Mouse (Mus musculus) retina, adult 2 months (tissue): ENCODE results near the gene Camkmt.
A peak's percentile ranks its signal among the peaks of the same experiment; 100 is the strongest.

Experiments
- DNase-seq: peaks from one replicate; pipeline ENCODE4 v3.0.0-alpha.2; 2012; ENCODE audit warnings: low read depth, low spot score

Camkmt gene

DNA sequence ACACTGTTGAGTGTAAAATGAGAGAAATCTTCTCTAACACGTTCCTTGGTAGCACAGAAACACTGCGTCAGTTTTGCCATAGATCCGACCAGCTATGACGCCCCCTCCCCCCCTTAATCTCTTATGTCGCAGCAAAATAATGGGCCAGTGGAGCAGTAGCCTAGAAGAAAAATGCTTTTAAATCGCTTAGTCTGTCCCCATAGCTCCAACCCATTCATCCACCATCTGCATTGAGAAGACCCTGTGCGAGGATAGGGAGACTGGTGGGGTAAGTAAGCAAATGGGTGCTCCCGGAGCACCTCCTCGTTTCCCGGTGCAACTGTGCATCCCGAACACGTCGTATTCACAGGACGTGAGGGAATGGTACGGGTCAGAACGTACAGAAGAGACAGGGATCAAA lies 731 bp upstream of the Camkmt start:
- DNase-seq: no peak

GRCm38 (mm10) chr17:85091762-85092161 lies 1.4 kb downstream of the Camkmt start:
- no peak for DNase-seq

- no peak for DNase-seq
Measured at GRCm38 (mm10) chr17:85096396-85096795, 6.0 kb downstream of the Camkmt start.

DNA sequence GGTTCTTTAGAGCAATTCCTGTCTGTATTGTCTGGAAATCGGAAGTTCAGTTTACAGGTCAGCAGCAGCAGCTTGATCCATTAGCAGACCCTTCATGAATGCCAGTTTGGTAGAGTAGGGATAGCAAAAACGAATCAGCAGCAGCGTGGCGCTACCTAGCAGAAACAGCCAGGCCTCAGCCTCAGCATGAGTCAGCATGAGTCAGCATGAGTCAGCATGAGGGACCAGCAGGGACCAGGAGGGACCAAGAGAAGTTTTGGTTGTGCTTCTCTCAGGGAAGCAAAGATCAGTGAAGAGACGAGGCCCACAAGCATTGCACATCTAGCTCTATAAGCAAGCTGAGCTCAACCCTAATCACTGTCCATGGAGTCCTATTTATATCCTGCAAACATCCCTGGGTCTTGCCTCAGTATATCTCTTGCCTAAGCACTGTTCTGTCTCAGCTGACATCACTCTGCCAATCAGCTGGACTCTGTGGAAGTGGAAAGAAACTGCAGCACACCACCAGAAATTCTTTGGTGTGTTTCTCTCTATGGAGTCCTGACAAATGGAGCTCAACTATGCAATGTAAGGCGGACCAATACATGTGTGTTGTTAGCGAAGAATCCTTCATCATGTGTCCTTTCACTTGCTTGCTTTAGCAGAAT lies 8.4 kb downstream of the Camkmt start:
- no peak for DNase-seq

GRCm38 (mm10) chr17:85100232-85100631 lies 9.9 kb downstream of the Camkmt start:
- DNase-seq: no peak

DNA sequence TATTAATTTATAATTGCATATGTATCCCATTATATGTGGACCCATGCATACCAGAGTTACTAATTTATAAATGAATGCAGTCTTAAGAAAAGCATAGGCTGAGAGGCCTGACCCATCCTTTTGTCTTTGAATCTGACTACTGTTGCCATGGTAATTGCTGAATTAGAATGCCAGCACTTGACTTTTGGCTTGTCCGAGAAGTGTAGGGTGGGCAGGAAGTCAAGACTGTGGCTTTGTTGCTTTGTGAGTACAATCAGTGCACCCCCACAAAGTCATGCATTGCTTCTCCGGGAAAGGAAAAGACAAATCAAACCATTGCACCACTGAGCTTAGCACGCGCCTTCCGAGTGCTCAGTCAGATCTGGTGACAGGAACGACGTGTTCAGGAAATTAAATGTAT lies 11.4 kb downstream of the Camkmt start:
- no peak for DNase-seq

- peak; percentile 30 for DNase-seq
Measured at GRCm38 (mm10) chr17:85103310-85103709, 13.0 kb downstream of the Camkmt start.

DNA sequence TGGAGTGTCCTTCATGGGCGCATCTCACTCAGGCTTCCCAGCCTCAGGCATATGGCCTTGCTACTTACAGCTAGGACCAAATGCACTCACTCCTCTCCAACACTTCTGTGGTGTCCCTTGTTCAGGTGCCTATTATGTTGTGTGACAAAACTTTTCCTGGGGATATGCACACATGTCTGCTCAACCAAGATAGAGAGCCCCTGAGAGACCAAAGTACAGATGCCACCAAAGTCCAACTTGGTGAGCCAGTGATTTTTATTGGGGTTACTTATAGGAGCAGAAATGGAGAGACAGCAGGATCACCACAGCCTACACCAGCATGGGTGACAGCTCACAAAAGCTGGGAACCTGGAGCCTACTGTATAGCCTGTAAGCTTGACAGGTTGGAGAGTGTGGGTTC lies 20.3 kb downstream of the Camkmt start:
- DNase-seq: no peak

DNA sequence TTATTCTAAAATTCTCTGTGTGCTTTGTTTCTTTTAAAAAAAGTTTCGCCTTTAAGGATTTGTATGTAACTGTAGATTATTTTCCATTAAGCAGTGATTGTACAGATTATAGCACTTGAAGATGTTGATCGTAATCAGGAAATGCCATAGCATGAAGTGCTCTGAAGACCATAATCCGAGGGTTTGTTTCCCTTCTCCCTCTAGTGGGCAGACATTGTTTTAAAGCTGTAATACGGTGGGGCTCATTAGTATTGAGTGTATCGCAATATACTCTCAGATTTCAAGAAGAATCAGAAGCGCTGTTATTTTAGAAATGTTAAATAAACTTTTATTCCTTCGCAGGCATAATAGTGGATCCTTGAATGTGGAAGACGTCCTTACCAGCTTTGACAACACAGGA lies 23.1 kb downstream of the Camkmt start:
- DNase-seq: no peak

DNA sequence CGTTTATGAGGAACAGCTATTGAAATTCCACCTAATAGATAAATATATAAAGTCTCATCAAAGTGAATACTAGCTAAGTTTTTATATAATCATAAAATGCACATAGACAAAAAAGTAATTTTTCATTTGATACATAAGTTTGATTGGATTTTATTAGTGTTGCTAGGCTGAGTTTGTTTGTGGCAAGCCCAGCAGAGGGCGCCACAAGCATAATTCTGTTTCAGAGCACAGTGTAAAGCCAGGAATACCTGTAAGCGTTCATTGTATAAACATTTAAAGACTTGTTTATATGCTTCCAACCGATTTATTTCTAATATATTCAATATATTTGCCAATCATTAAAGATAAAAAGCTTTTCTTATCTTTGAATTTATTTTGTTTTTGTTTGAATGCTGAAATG lies 26.3 kb downstream of the Camkmt start:
- DNase-seq: peak; percentile 53

- no peak for DNase-seq
Measured at GRCm38 (mm10) chr17:85138393-85138792, 48.0 kb downstream of the Camkmt start.

- no peak for DNase-seq
Measured at GRCm38 (mm10) chr17:85141621-85142020, 51.3 kb downstream of the Camkmt start.

DNA sequence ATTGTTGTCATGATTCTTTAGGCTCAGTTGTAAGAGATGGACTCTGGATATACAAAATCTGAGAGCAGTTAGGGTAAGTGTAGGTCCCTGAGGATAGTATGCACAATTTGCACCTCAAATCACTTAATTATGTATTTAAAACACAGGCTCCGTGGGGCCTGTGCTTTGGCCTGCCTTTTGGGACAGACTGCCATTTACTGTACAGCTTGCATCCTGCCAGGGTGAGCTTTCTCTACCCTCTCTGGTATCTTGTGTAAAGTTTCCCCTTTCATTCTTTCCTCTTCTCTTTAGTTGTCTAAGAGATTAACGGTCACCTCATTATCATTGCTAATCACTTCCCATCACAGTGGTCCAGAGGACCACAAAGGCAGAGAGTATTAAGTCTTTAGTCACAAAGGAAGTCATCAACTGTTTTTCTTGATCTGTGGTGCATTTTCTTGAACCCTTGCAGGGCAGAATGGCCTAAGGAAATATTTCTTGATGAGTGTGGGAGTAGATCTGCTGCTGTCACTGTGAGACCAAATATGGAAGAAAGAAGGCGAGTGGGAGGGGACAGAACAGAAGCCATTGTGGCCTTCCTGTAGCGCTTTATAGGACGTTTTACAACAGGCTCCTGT lies 52.3 kb downstream of the Camkmt start:
- no peak for DNase-seq

GRCm38 (mm10) chr17:85144141-85144540 lies 53.8 kb downstream of the Camkmt start:
- DNase-seq: no peak

- no peak for DNase-seq
Measured at GRCm38 (mm10) chr17:85148348-85148747, 58.0 kb downstream of the Camkmt start.

- DNase-seq: no peak
Measured at GRCm38 (mm10) chr17:85149211-85149738, 58.9 kb downstream of the Camkmt start.

GRCm38 (mm10) chr17:85151264-85151663 lies 60.9 kb downstream of the Camkmt start:
- DNase-seq: no peak

DNA sequence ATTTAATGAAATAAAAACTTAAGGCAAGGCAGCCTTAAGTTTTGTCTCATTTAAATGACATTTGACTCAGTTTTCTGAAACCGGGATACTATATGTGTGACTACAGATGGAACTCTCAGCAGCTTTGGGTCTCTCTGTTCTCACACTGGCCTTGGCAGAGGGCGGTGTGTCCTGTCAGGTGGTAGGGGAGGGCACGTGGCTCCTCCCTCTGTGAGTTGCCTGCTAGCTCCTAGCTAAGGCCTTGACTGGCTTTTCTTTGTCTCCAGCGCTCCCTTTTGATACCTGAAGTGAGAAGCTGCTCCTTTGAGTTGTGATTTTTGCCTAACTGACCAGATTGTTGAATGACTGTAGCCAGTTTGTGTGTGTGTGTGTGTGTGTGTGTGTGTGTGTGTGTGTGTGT lies 67.8 kb downstream of the Camkmt start:
- no peak for DNase-seq

- no peak for DNase-seq
Measured at GRCm38 (mm10) chr17:85159526-85159925, 69.2 kb downstream of the Camkmt start.

DNA sequence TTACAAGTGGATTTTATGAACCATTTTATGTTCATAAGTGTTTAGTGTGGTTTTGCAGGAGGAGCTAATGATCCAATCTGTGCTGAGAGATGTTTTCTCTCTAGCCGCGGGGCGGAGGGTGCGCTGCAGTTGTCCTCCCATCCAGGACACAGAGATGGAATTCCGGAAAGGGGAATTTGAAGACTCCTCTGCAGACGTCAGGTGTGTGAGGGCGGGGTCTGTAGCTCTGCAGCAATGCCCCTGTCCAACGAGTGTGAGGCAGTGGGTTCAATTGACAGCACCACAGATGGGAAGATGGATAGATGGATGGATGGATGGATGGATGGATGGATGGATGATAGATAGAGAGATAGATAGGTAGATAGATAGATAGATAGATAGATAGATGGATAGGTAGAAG lies 70.4 kb downstream of the Camkmt start:
- DNase-seq: no peak

- no peak for DNase-seq
Measured at GRCm38 (mm10) chr17:85162569-85163271, 72.4 kb downstream of the Camkmt start.

DNA sequence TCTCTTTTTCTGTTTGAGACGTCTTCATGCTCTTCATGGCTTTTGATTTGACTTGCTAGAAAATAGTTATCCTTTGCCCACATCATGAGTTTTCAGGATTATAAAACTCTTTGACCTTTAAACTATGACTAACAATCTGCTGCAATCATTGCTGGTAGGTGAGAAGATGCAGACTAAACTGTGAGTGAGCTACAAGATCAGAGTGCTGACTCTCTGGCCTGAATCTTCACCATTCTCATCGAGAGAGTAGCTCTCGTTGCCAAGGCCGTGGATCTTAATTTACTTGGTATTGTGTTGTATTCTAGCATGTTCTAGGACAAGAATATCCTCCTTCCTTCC lies 72.9 kb downstream of the Camkmt start:
- DNase-seq: no peak

DNA sequence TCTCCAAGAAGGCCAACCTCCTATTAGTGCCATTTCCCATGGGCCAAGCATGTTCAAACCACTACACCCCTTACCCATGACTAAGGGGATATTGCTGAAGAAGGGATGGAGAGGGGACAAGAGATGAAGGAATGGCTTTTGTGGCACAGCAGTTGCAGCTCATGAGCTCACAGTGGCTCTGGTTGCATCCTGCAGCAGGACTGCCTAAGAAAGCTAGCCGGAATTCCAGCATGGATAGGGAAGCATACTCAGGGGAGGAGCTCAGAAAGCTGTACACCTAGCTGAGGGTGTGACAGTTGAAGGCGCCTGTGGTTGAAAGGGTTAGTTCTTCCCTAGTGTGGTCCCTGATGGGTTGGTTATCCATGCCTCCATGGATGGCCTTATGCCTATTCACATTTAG lies 78.4 kb downstream of the Camkmt start:
- no peak for DNase-seq
